Mouse (Mus musculus) forebrain, embryonic 14.5 days (tissue): ENCODE results near the gene Sun1. TPM values are rescaled to one million over a fixed set of nuclear protein-coding genes. Genes with fewer than 3 reads are reported as not detected.

Experiments
- ATAC-seq: fragments of 200-750 bp; cut with Nextera tagmentation; 2 replicates; pipeline ENCODE4 v1.8.0; 2017; ENCODE audit warnings: mild to moderate bottlenecking, moderate library complexity
- DNase-seq: peaks from one replicate; pipeline ENCODE4 v3.0.0-alpha.2; 2015; ENCODE audit warnings: low spot score
- H3K27ac ChIP-seq: fragments of 300-500 bp; sonication (generic); 2 replicates; pipeline ENCODE4 v1.5.1; 2014; ENCODE audit warnings: low read depth, mild to moderate bottlenecking, control low read depth, low read length, moderate library complexity
- H3K27me3 ChIP-seq: fragments of 300-500 bp; sonication (generic); replicated peaks from 2 replicates; pipeline ENCODE4 v1.6.1; 2014; ENCODE audit warnings: low read length, control low read depth, mixed read lengths; ENCODE audit not compliant: control insufficient read depth, insufficient read depth
- H3K36me3 ChIP-seq: fragments of 300-500 bp; sonication (generic); 2 replicates; pipeline ENCODE4 v1.6.1; 2014; ENCODE audit warnings: low read length, control low read depth; ENCODE audit not compliant: control insufficient read depth, insufficient read depth
- H3K4me1 ChIP-seq: fragments of 300-500 bp; sonication (generic); 2 replicates; pipeline ENCODE4 v1.6.1; 2014; ENCODE audit warnings: antibody characterized with exemption, low read length, control low read depth; ENCODE audit not compliant: control insufficient read depth, insufficient read depth
- H3K4me2 ChIP-seq: fragments of 300-500 bp; sonication (generic); 2 replicates; pipeline ENCODE4 v1.6.1; 2014; ENCODE audit warnings: mild to moderate bottlenecking, control low read depth, low read length
- H3K4me3 ChIP-seq: fragments of 300-500 bp; sonication (generic); 2 replicates; pipeline ENCODE4 v1.5.1; 2014; ENCODE audit warnings: low read depth, low read length, control low read depth
- H3K9ac ChIP-seq: fragments of 300-500 bp; sonication (generic); 2 replicates; pipeline ENCODE4 v1.6.1; 2014; ENCODE audit warnings: mild to moderate bottlenecking, low read length, control low read depth, moderate library complexity
- H3K9me3 ChIP-seq: fragments of 300-500 bp; sonication (generic); replicated peaks from 2 replicates; pipeline ENCODE4 v1.6.1; 2016; ENCODE audit warnings: low read length, control low read depth, mixed read lengths; ENCODE audit not compliant: control insufficient read depth
- WGBS: fragments of 180-500 bp; shearing (Covaris S2); extraction: QIAGEN DNeasy Blood & Tissue Kit; methylation state at CpG from one replicate; pipeline ENCODE4 v1.1.7; 2014; 5-methylcytosine and 5-hydroxymethylcytosine counted together
- polyA plus RNA-seq: library from polyadenylated mRNA; unstranded; fragments of >200 nt; fragmentation: Nextera tagmentation; extraction: Ambion mirVana; gene quantifications from 2 replicates; pipeline ENCODE4 v1.2.1, GENCODE M21; 2014

Gene Sun1
- polyA plus RNA-seq, 1 experiment from 2014 or later = 44.4 TPM

DNA sequence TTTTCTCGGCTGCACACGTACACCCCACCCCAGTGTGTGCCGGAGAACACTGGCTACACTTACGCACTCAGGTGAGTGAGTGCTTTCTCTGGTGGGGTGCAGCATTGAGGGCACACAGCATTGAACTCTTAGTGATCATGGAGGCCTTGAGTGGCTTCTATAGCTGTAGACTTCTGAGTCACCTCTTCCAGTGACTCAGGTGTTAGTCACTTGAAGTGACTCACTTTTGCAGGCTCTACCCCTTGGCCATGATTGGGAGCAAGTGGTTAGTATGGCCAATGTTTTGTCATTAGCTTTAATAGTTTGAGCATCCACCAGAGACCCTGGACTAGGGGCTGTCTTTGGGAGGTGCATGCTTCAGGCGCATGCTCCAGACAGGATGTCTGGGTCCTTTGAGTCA lies 14.7 kb downstream of the Sun1 start:
- Histone ChIP-seq H3K27ac (no peak overlapping the region), H3K4me2 (no peak overlapping the region), H3K4me3 (no peak overlapping the region), H3K27me3 (no peaks in the 10 kb centered on the region), H3K9me3 (no peaks in the 10 kb centered on the region), H3K36me3 (peaks cover 40% of the 10 kb centered on the region), H3K9ac (no peak overlapping the region), H3K4me1 (no peaks in the 10 kb centered on the region)
- DNase-seq = no peak
- no peak for ATAC-seq
- WGBS = 91% methylated on average over 5 of the region's 5 CpGs

- H3K27me3 ChIP-seq = no peaks in the 10 kb centered on the region
- H3K4me1 ChIP-seq = no peaks in the 10 kb centered on the region
- H3K36me3 ChIP-seq = peaks cover 43% of the 10 kb centered on the region
- no peaks in the 10 kb centered on the region for H3K9me3 ChIP-seq
- H3K27ac ChIP-seq = no peak overlapping the region
- no peak overlapping the region for H3K4me2 ChIP-seq
- no peak overlapping the region for H3K9ac ChIP-seq
- WGBS = 96% methylated on average over 2 of the region's 2 CpGs
- no peak for DNase-seq
- no peak for ATAC-seq
- no peak overlapping the region for H3K4me3 ChIP-seq
Observed at GRCm38 (mm10) chr5:139216121-139216520, 15.7 kb downstream of the Sun1 start.

- no peaks in the 10 kb centered on the region for H3K4me1 ChIP-seq
- H3K27me3 ChIP-seq = no peaks in the 10 kb centered on the region
- H3K4me3 ChIP-seq = no peak overlapping the region
- no peak overlapping the region for H3K4me2 ChIP-seq
- no peak for DNase-seq
- H3K27ac ChIP-seq = no peak overlapping the region
- WGBS = 87% methylated on average over 3 of the region's 3 CpGs
- peaks cover 50% of the 10 kb centered on the region for H3K36me3 ChIP-seq
- no peak for ATAC-seq
- H3K9me3 ChIP-seq = no peaks in the 10 kb centered on the region
- no peak overlapping the region for H3K9ac ChIP-seq
Observed at GRCm38 (mm10) chr5:139216774-139217173, 16.3 kb downstream of the Sun1 start.

DNA sequence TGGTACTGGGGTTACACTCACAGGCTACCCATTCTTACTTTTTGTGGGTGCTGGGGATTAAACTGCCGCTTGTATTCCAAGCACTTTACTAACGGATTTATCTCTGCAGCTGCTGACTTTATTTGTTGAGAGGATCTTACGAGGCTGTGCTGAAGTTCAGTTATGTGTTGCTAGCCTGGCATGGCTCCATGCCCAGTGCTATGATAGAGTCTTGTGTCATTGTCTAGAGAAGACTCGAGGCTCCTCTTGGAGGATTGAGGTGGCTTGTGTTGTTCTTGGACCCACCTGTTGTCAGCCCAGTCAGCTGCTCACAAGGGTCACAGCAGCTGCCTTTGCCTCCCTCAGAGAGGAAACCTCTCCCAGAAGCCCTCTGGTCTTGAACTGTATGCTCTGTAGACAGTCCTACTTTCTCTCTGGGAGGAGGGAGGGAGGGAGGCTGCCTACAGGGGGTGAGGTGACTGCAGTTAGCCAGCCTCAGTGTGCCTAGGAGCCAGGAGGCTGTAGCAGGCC lies 19.6 kb downstream of the Sun1 start:
- H3K9me3 ChIP-seq = no peaks in the 10 kb centered on the region
- H3K4me1 ChIP-seq = no peaks in the 10 kb centered on the region
- no peak for DNase-seq
- WGBS = 87% methylated on average over 4 of the region's 4 CpGs
- H3K4me2 ChIP-seq = no peak overlapping the region
- ATAC-seq = no peak
- H3K27ac ChIP-seq = no peak overlapping the region
- H3K36me3 ChIP-seq = peaks cover 68% of the 10 kb centered on the region
- no peak overlapping the region for H3K4me3 ChIP-seq
- H3K27me3 ChIP-seq = no peaks in the 10 kb centered on the region
- no peak overlapping the region for H3K9ac ChIP-seq

DNA sequence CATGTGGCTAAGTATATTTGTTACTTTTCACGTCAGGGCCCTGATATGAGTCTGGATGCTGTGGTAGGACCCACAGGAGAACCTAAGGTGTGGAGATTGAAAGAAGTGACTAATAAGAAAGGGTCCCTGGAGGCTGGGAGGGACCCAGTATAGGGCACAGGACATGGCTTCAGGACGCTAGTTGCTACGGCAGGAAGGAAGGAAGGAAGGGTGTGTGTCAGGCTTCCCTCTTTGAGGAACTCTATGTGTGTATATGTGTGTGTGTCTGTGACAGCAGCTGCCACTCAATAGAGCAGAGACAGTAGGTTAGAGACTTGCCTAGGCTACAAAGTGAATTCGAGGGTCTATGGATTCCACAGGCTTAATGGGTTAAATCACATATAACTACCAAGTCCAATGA lies 20.2 kb downstream of the Sun1 start:
- H3K4me2 ChIP-seq = no peak overlapping the region
- no peak overlapping the region for H3K4me3 ChIP-seq
- DNase-seq (no peak), ATAC-seq (no peak)
- H3K9ac ChIP-seq = no peak overlapping the region
- H3K4me1 ChIP-seq = no peaks in the 10 kb centered on the region
- 96% methylated on average over 4 of the region's 4 CpGs for WGBS
- no peak overlapping the region for H3K27ac ChIP-seq
- no peaks in the 10 kb centered on the region for H3K27me3 ChIP-seq
- peaks cover 69% of the 10 kb centered on the region for H3K36me3 ChIP-seq
- no peaks in the 10 kb centered on the region for H3K9me3 ChIP-seq

GRCm38 (mm10) chr5:139223331-139223730 lies 22.9 kb downstream of the Sun1 start:
- H3K27me3 ChIP-seq = no peaks in the 10 kb centered on the region
- DNase-seq = no peak
- no peaks in the 10 kb centered on the region for H3K4me1 ChIP-seq
- WGBS = 93% methylated on average over 10 of the region's 10 CpGs
- no peak overlapping the region for H3K4me2 ChIP-seq
- H3K27ac ChIP-seq = no peak overlapping the region
- no peak overlapping the region for H3K4me3 ChIP-seq
- peaks cover 78% of the 10 kb centered on the region for H3K36me3 ChIP-seq
- no peak for ATAC-seq
- no peaks in the 10 kb centered on the region for H3K9me3 ChIP-seq
- H3K9ac ChIP-seq = no peak overlapping the region

- Histone ChIP-seq H3K36me3 (peaks cover 93% of the 10 kb centered on the region), H3K4me1 (no peaks in the 10 kb centered on the region)
Observed at GRCm38 (mm10) chr5:139227236-139227635, 26.8 kb downstream of the Sun1 start.

DNA sequence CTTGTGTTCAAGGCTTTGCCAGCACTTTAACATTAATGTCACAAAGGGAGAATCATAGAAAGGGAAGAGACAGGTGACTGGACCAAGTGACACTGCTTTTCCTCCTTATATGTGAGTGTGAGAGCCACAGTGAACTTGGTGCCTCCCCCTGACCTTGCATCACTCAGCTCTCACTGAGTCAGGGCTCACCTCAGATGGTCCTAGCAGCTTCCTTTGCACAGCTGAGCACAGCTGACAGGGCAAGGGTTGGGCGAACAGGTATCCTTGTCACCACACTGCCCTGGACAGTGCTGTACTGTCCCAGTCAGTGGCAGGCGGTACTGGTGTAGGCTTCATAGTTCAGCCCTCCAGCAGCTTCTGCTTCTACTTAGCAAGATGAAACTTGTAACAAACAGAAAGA lies 27.2 kb downstream of the Sun1 start:
- ATAC-seq = no peak
- no peak for DNase-seq
- no peak overlapping the region for H3K4me3 ChIP-seq
- H3K27me3 ChIP-seq = no peaks in the 10 kb centered on the region
- no peaks in the 10 kb centered on the region for H3K9me3 ChIP-seq
- H3K9ac ChIP-seq = no peak overlapping the region
- peaks cover 92% of the 10 kb centered on the region for H3K36me3 ChIP-seq
- no peaks in the 10 kb centered on the region for H3K4me1 ChIP-seq
- no peak overlapping the region for H3K27ac ChIP-seq
- H3K4me2 ChIP-seq = no peak overlapping the region
- 92% methylated on average over 2 of the region's 2 CpGs for WGBS

More at GRCm38 (mm10) chr5:139227236-139227635, 26.8 kb downstream of the Sun1 start:
- DNase-seq (no peak), ATAC-seq (no peak)
- H3K27ac ChIP-seq = no peak overlapping the region
- H3K4me2 ChIP-seq = no peak overlapping the region
- no peak overlapping the region for H3K4me3 ChIP-seq
- no peaks in the 10 kb centered on the region for H3K27me3 ChIP-seq
- WGBS = 96% methylated on average over 4 of the region's 4 CpGs
- H3K9ac ChIP-seq = no peak overlapping the region
- no peaks in the 10 kb centered on the region for H3K9me3 ChIP-seq

- WGBS = 95% methylated on average over 3 of the region's 3 CpGs
- Histone ChIP-seq H3K27ac (no peak overlapping the region), H3K9ac (no peak overlapping the region), H3K4me2 (no peak overlapping the region), H3K36me3 (peaks cover 94% of the 10 kb centered on the region), H3K9me3 (no peaks in the 10 kb centered on the region), H3K4me1 (no peaks in the 10 kb centered on the region), H3K4me3 (no peak overlapping the region), H3K27me3 (no peaks in the 10 kb centered on the region)
- DNase-seq = no peak
- no peak for ATAC-seq
Observed at GRCm38 (mm10) chr5:139228318-139228717, 27.9 kb downstream of the Sun1 start.
